1 mouse cellular context compared by ENCODE assay signal in the genomic region with DNA sequence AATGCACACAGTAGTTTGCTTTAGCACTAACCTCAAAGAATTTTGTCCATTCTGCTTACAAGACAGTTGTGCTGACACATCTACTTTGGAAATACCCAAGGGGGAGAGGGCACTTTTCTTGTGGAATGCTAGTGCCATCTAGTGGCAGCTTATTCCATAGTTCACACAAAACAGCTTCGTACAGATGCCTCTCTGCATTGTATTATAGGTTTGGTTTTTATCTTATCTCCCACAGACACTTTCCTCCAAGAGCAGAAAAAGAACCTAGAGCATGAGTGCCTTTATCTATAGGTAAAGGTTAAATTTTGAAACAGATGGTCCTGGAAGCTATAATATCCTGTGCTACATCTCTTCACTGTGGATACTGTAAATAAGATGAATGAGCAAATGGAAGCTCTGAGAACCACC.
A peak's percentile ranks its signal among the peaks of the same experiment; 100 is the strongest.
TF ChIP-seq lines count a peak whose summit lies in the region.

No protein-coding gene starts in this region.

TF ChIP-seq in MEL, 35 proteins besides CTCF, POLR2A, EP300 and RAD21 (continued from another document):
- TF ChIP-seq CHD1 (IDR thresholded peaks at IDR 0.05; ENCODE audit: low read depth, low read length) (no peak), HCFC1 (IDR thresholded peaks at IDR 0.05; ENCODE audit: low read depth, low read length) (no peak), USF2 (IDR thresholded peaks at IDR 0.05; ENCODE audit: borderline replicate concordance in 1 of 2, insufficient read depth in 1 of 2, low read depth in 1 of 2, low read length in 2 of 2) (no peak), SMC3 (IDR thresholded peaks at IDR 0.05; ENCODE audit: low read depth, low read length) (peak; percentile 79), NELFE (IDR thresholded peaks at IDR 0.05; ENCODE audit: low read depth, low read length) (no peak), NRF1 (IDR thresholded peaks at IDR 0.05; ENCODE audit: insufficient read depth, low read depth, low read length, poor library complexity, severe bottlenecking) (no peak), KAT2A (conservative IDR thresholded peaks at IDR 0.05; ENCODE audit: low read depth, low read length) (no peak), ZMIZ1 (IDR thresholded peaks at IDR 0.05; ENCODE audit: low read depth, low read length) (no peak), ZC3H11A (IDR thresholded peaks at IDR 0.05; ENCODE audit: low read depth, low read length) (peak; percentile 79), ZNF384 (IDR thresholded peaks at IDR 0.05; ENCODE audit: low read depth, low read length) (0 out of 2 replicates have a peak, but pooled peaks have one; percentile 6)
